Mouse (Mus musculus): ENCODE measurements around the gene Pex11b.
"Not testable (repeated sequence)": the region's sequence is repeated elsewhere in the genome, so short reads cannot be mapped to it uniquely, and the experiment has no call there.

Gene Pex11b

DNA sequence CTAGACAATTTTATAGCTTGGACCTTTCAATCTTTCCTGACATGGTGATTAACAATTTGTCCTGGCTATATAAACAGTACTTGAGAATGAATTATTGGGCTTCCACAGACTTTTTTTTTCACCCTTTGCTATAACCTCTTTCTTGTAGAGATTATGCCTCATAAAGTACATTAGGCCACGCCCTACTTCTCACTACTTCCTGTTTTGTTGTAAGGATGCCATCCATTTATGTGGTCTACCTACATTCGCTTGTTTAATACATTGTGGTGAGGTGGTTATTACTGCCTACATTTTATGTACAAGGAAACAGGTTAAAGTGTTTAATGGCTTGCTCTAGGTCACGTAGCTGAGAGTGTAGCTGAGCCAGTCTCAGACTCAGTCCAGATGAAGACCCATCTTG, 40.0 kb downstream of the Pex11b start:
- no peak for DNase-seq (ENCODE audit: low spot score)

- DNase-seq (ENCODE audit: low spot score): no peak
Observed at GRCm38 (mm10) chr3:96675690-96676089, 40.5 kb downstream of the Pex11b start.

DNA sequence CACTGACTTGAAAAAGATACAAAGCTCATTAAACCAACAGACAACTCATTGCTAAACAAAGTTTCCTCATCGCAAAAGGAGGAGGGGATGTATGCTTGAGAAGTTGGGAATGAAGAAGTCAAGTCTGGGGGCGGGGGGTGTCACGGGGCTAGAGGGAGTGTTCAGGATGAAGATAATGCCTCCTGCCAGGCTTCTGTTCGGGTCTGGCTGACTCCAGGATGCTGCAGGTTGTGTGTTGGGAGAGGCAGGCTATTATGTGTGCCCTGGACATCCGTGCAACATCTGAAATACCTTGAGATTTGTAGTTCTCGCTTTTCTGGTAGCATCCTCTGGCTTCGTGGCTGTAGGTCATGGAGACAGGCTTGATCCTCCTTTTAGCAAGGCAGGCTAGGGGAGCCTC, 43.3 kb downstream of the Pex11b start:
- DNase-seq (ENCODE audit: low spot score): no peak

DNA sequence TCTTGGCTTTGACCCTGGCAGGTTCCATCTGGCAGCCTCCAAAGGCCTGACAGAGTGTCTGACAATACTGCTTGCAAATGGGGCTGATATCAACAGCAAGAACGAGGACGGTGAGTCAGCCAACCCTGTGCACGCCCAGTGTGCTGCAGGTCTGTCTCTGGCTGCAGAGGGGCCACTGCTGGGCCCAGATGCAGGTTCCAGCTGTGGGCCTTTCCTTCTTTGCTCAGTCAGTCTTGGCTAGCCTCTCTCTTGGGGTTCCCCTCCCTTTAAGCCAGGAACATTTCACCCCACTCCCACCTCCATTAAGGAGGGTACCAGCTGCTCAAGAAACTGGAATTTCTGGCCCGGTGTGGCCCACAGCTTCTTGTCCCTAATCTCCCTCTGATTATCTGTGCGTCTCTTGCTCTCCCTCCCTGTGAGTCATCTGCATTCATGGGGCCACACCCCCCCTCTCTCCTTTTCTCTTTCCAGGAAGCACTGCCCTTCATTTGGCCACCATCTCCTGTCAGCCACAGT, 44.0 kb downstream of the Pex11b start:
- peak; percentile 40 for DNase-seq (ENCODE audit: low spot score)

GRCm38 (mm10) chr3:96680269-96680956, 45.2 kb downstream of the Pex11b start:
- DNase-seq (ENCODE audit: low spot score): no peak

DNA sequence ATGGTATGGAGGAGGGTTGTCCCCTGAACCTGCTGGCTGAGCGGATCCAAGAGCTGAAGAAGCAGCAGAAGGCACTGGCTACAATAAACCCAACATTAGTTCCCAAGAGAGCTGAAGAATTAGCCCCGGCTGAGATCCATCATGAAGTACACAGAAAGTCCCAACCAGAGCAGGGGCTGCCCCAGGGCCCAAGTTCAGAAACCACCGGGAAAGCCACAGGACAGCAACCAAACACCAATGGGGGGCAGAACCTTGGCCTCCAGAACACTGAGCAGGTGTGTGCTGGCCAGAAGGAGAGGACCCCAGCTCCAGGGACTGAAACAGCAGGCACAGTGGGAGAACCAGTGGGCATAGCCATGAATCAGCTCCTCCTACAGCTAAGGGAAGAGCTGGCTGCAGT, 48.3 kb downstream of the Pex11b start:
- DNase-seq (ENCODE audit: low spot score): no peak

- DNase-seq (ENCODE audit: low spot score): no peak
Observed at GRCm38 (mm10) chr3:96684151-96684821, 49.1 kb downstream of the Pex11b start.

DNA sequence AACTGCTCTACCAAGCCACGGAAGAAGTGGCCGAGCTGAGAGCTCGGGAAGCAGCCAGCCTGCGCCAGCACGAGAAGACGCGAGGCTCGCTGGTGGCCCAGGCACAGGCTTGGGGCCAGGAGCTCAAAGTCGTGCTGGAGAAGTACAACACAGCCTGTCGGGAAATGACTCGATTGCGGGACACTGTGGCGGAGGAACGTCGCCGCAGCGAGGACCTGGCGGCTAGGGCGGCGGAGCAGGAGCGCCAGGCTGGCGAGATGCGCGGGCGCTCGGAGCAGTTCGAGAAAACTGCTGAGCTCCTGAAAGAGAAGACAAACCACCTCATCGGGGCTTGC, 49.6 kb downstream of the Pex11b start:
- DNase-seq (ENCODE audit: low spot score): no peak

DNA sequence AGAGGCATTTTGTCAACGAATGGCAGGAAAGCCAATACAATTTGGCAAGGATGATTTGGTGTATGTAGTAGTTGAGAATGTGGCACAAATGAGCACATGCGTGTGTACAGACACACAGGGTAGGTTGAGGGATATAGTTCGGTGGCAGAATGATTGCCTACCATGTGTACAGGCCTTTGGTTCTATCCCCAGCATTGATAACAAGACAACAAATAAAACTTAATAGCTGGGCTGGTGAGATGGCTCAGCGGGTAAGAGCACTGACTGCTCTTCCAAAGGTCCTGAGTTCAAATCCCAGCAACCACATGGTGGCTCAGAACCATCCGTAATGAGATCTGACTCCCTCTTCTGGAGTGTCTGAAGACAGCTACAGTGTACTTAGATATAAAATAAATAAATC, 50.9 kb downstream of the Pex11b start:
- not testable (repeated sequence) for DNase-seq (ENCODE audit: low spot score)

- no peak for DNase-seq (ENCODE audit: low spot score)
Observed at GRCm38 (mm10) chr3:96688854-96689253, 53.7 kb downstream of the Pex11b start.

DNA sequence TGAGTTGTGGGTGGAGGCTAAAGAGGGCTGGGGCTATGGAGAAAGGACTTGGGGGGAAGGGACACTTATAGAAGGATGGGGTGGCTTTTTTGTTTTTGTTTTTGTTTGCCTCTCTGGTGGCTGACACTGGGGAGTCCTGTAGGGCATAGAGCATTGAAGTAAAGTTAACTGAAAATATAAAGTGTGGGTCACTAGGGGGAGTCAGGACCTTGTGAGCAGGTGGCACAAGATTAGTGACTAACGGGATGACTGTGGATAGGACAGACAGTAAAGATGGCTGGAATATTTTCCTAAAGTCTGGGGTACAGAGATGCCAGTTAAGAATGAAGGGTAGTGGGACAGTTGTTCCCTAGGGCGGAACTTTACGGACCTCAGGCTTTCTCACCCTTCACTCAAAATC, 55.1 kb downstream of the Pex11b start:
- DNase-seq (ENCODE audit: low spot score): no peak

DNA sequence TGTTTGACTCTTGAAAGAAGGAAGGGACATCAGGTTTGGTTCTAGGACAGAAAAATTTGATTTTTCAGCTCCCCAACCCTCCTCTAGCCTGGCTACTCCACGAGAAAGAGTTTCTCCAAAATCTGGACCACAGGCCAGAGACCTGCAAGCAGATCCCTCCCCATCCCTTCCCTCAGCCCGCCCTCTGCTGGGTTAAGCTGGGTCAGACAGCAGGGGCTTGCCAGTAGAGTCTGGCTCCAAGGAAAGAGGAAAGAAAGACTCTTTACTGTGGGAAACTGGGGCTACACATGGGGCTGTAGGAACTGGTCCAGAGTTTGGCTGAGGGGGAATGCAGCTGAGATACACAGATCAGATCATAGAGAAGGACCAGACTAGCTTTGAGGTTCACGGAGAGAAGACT, 57.3 kb downstream of the Pex11b start:
- DNase-seq (ENCODE audit: low spot score): no peak

- DNase-seq (ENCODE audit: low spot score): no peak
Observed at GRCm38 (mm10) chr3:96693579-96693978, 58.4 kb downstream of the Pex11b start.
